Mouse (Mus musculus): ENCODE measurements around the gene Olfr981.
"Not testable (repeated sequence)": the region's sequence is repeated elsewhere in the genome, so short reads cannot be mapped to it uniquely, and the experiment has no call there.

The Olfr981 gene

DNA sequence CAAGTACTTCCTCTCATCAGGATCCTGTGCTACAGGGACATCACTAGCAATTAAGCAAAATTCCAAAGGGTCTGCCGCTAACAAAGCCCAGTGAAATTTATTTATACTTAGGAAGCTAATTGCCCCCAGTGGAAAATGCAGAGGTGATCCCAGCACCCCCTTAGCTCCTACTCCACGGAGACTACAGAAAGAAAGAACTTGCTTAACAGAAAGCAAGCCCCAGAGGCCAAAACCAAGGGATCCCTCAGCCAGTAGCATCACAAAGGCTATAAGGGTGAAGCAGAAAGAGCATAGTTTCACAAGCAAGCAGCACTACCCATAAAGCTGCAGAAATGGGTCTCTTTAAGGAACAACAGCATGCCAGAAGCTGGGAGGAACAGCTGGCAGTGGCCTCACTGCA lies at the start of gene Olfr981:
Gene Olfr981, plus strand, starts transcription at position 301 of the 400 bp plus-strand sequence.
- no peak for DNase-seq (ENCODE audit: low read depth)

DNA sequence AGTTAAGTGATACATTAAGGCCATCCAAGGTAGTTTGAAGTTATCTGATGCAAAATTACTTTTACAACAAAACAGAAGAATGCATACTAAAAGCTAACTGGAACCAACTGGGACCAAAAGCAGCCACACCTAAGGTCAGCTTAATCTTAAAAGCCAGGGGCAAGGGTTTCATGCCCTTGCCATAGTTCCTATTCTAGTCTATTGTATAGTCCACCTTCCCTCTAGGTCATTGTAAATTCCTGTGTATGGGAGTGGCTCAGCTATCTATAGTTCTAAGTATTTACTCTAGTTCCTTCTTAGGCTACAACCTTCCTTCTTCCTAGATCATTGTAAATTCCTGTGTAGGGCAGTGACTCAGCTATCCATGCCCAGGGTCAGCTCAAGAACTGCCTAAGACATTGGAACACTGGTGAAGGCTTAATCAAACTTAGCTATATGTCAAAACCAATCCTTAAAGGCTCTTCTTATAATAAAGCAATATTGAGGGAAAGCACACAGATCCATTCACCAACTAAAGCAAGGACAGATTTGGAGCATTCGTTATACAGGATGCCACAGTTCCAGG lies 44.6 kb upstream of the Olfr981 start:
- DNase-seq (ENCODE audit: low read depth) = not testable (repeated sequence)

DNA sequence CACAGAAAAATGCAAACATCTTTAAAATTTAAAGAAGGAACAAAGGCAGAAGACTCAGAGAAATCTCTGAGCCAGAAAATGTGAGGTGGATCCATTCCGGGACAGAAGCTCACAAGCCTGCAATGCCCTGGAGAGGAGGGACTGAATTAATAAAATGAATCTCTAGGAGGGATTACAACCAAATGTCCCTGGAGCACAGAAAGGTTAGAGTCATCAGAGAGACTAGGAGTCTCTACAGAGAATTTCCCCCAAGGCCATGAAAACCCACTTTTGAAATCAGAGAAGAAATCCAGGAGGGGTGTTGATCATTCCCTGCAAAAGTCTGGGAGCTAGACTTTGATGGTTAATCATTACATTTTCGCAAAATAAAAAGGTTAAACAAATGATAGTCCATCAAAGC lies 29.5 kb upstream of the Olfr981 start, which contains the start of gene Olfr978:
Gene Olfr978, plus strand, starts transcription at position 301 of the 400 bp plus-strand sequence.
- no peak for DNase-seq (ENCODE audit: low read depth)

DNA sequence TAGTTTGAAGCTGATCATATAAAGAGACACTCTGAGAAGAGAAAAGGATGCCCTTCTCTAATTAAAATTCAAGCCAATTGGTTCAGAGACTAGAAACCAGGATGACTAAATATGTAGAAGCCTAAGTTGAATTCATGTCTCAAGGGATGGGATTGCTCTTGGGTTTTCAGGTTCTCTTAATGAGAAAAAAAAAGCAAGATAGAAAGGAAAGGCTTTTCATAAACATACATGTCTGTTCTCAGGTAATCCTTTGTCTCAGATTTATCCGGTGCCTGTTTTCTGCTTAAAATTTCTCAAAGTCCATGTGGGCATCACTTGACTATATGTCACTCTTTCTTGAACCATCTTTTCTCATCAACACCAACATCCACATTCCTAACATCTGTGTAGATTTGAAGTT lies 17.9 kb upstream of the Olfr981 start, which contains the start of gene Olfr979:
Gene Olfr979, minus strand, starts transcription at position 101 of the 400 bp plus-strand sequence.
- DNase-seq (ENCODE audit: low read depth) = no peak

DNA sequence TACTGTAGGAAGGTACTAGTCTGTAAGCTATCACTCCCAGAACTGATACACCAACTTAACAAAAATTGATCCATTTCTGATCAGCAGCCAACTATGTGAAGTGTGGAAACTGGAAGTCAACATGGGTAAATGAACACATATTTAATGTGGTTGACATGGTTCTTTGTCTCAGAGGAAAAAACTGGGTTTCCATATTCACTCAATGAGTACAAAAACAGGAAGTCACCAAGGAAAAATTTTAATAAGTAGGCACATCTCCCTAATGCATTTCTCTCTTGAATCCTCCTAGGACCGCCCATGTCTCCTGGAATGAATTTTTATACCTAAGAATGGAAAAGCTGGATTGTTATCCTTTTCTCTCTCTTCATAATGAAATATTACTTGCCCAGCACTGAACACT lies 11.8 kb upstream of the Olfr981 start, which contains the start of gene Olfr980:
Gene Olfr980, minus strand, starts transcription at position 101 of the 400 bp plus-strand sequence.
- no peak for DNase-seq (ENCODE audit: low read depth)

DNA sequence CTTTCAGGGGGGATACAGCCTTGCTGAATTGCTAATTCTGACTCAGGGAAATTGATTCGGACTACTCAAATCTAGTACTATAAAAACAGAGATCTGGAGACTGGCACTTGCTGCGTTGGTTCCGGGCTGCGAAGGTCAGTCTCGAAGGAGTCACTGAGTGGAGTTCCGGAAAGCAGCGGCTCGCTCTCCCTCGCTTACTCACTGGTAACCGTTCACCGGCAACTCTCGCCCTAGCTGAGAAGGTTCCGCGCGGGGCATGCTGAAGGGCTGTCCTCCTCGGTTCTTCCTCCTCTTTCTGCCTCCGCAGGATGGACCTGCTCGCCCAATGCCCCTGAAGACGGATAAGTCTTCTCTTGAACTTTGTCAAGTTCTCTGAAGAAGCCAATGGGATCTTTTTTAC lies 28.9 kb downstream of the Olfr981 start:
- DNase-seq (ENCODE audit: low read depth) = no peak

DNA sequence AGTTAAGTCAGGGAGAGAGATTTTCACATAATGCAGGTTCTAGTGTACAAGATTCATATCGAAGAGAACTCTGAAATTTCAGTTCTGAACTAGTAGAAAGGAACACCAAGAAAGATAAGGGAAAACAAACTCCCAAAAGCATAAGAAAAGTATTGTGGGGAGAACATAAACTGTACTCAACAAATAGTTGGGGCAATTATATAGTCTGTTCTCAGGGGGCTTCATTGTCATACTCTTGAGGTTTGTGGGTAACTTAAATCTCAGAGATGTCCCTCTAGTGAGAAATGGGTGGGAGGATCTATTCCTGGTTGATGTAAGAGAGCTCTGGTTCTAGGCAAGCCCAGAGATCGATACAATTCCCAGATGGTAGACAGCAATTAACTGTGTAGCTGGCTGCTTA lies 52.3 kb downstream of the Olfr981 start, which contains the start of gene Olfr982:
Gene Olfr982, plus strand, starts transcription at position 301 of the 400 bp plus-strand sequence.
- DNase-seq (ENCODE audit: low read depth) = no peak
